Mouse (Mus musculus) hindbrain, postnatal 0 days (tissue): ENCODE results near the gene 1810043G02Rik. TPM values are rescaled to one million over a fixed set of nuclear protein-coding genes. Genes with fewer than 3 reads are reported as not detected.
A peak's percentile ranks its signal among the peaks of the same experiment; 100 is the strongest.

Experiments
- ATAC-seq: fragments of 200-750 bp; cut with Nextera tagmentation; 2 replicates; pipeline ENCODE4 v1.8.0; 2017; ENCODE audit warnings: mild to moderate bottlenecking, moderate TSS enrichment, moderate library complexity
- DNase-seq: peaks from one replicate; pipeline ENCODE4 v3.0.0-alpha.2; 2015; ENCODE audit warnings: low spot score
- H3K27ac ChIP-seq: fragments of 300-500 bp; sonication (generic); 2 replicates; pipeline ENCODE4 v1.5.1; 2014; ENCODE audit warnings: mild to moderate bottlenecking
- H3K27me3 ChIP-seq: fragments of 300-500 bp; sonication (generic); 2 replicates; pipeline ENCODE4 v1.6.1; 2014; ENCODE audit warnings: low read length, mixed read lengths; ENCODE audit not compliant: insufficient read depth
- H3K36me3 ChIP-seq: fragments of 300-500 bp; sonication (generic); 2 replicates; pipeline ENCODE4 v1.6.1; 2014; ENCODE audit warnings: low read length, mixed read lengths; ENCODE audit not compliant: insufficient read depth
- H3K4me1 ChIP-seq: fragments of 300-500 bp; sonication (generic); 2 replicates; pipeline ENCODE4 v1.6.1; 2014; ENCODE audit warnings: antibody characterized with exemption, low read length, mixed read lengths; ENCODE audit not compliant: insufficient read depth
- H3K4me2 ChIP-seq: fragments of 300-500 bp; sonication (generic); 2 replicates; pipeline ENCODE4 v1.6.1; 2014; ENCODE audit warnings: low read depth, mild to moderate bottlenecking, low read length, moderate library complexity, mixed read lengths
- H3K4me3 ChIP-seq: fragments of 300-500 bp; sonication (generic); 2 replicates; pipeline ENCODE4 v1.5.1; 2014; ENCODE audit warnings: low read length
- H3K9ac ChIP-seq: fragments of 300-500 bp; sonication (generic); replicated peaks from 2 replicates; pipeline ENCODE4 v1.6.1; 2014; ENCODE audit warnings: mild to moderate bottlenecking, low read length, moderate library complexity, mixed read lengths
- H3K9me3 ChIP-seq: fragments of 300-500 bp; sonication (generic); 2 replicates; pipeline ENCODE4 v1.6.1; 2016; ENCODE audit warnings: low read length, mixed read lengths
- CTCF ChIP-seq: IDR thresholded peaks from 2 replicates; pipeline ENCODE4 v1.5.1; 2016; ENCODE audit warnings: antibody characterized with exemption, control low read depth, low read depth
- WGBS: fragments of 180-500 bp; shearing (Covaris S2); extraction: QIAGEN DNeasy Blood & Tissue Kit; methylation state at CpG from one replicate; pipeline ENCODE4 v1.1.7; 2014; 5-methylcytosine and 5-hydroxymethylcytosine counted together
- polyA plus RNA-seq: library from polyadenylated mRNA; unstranded; fragments of >200 nt; fragmentation: Nextera tagmentation; extraction: Ambion mirVana; gene quantifications from 2 replicates; pipeline ENCODE4 v1.2.1, GENCODE M21; 2015
- total RNA-seq: library from RNA; depleted of rRNA; stranded (reverse); fragments of >200 nt; gene quantifications from 2 replicates; pipeline ENCODE4 v1.2.3, GENCODE M21; 2014

The 1810043G02Rik gene
- total and polyA plus RNA-seq, 2 experiments from 2014 or later = 58.5 to 75.7 TPM

DNA sequence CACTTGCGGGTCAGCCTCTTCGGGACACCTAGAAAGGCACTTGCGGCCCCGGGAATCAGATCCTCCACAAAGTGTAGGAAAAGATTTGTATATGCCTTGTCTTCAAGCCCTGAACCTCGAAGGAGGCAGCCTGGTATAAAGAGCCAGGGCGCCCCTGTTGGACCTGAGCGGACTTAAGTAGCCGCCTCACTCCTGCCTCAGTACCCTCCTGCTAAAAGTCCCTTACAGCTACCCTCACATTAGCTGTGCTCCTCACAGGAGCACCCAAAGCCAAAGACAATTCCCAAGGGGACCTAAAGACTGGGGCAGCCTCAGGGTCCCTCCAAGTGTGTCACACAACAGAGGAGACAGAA, 8.4 kb upstream of the 1810043G02Rik start:
- H3K4me3 ChIP-seq = peak overlapping the region; percentile 35
- DNase-seq = no peak

DNA sequence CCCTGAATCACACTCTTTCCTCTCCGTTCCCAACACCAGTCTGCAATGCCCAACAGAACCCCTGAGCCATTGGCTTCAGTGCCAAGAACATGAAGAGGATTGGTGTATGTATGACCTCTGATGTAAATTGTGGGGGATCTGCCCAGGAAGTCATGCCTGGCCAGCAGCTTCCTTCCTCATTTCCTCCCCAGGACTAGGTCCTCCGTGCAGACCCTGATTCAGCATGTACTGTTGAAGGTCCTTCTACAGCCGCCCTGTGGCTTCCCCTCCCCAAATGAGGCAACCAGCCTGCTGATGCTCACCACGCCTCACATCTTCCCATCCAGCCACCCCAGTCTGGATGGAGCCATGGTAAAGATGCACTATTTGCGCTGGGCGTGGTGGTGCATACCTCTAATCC, 7.8 kb upstream of the 1810043G02Rik start, which contains the start of gene Trpm2:
Gene Trpm2, minus strand, starts transcription at position 83 of the 400 bp plus-strand sequence.
- H3K9ac ChIP-seq = peak within 1 kb of the TSS; percentile 40
- no peaks in the 10 kb centered on the region for H3K9me3 ChIP-seq
- 90% methylated on average over 6 of the region's 6 CpGs for WGBS
- peak within 1 kb of the TSS; percentile 75 for H3K4me2 ChIP-seq
- ATAC-seq (no peak), DNase-seq (no peak)
- no peak for TF ChIP-seq CTCF
- no peak within 1 kb of the TSS for H3K27ac ChIP-seq
- peaks cover 5% of the 10 kb centered on the region; the same call in 1 of the 2 replicates for H3K4me1 ChIP-seq
- 0 out of 2 replicates have a peak, but pooled peaks cover 3% of the 10 kb centered on the region for H3K27me3 ChIP-seq
- peak within 1 kb of the TSS; percentile 35 for H3K4me3 ChIP-seq
- H3K36me3 ChIP-seq = no peaks in the 10 kb centered on the region

More for the DNA sequence above, 8.4 kb upstream of the 1810043G02Rik start:
- Histone ChIP-seq H3K9ac (peak overlapping the region; percentile 40), H3K4me2 (peak overlapping the region; percentile 75), H3K4me1 (peaks cover 5% of the 10 kb centered on the region; the same call in 1 of the 2 replicates), H3K9me3 (no peaks in the 10 kb centered on the region), H3K27ac (no peak overlapping the region), H3K27me3 (0 out of 2 replicates have a peak, but pooled peaks cover 3% of the 10 kb centered on the region), H3K36me3 (no peaks in the 10 kb centered on the region)
- 0 out of 2 replicates have a peak, but pooled peaks have one; percentile 6 for TF ChIP-seq CTCF
- ATAC-seq = peak; percentile 27; the same call in 1 of the 2 replicates
- 13% methylated on average over 8 of the region's 8 CpGs for WGBS

DNA sequence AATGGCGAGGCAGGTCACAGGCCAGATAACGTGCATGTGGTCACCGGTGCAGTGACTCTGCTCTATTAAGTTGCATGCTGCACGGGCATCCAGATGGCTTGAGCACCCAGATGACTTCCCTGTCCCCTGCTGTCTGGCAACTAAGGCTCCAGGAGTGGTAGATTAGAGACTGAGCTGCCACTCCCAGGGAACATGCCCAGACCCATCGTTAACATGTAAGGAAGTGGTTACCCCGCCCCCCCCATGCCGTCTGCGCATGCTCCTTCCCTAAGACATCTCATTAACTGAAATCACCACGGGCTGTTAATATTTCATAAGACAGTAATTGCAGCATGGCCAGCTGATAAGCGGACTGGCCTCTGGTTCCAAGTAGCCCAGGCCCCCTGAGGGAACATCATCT, 7.1 kb upstream of the 1810043G02Rik start:
- Histone ChIP-seq H3K36me3 (no peaks in the 10 kb centered on the region), H3K27me3 (0 out of 2 replicates have a peak, but pooled peaks cover 3% of the 10 kb centered on the region), H3K9me3 (no peaks in the 10 kb centered on the region), H3K27ac (no peak overlapping the region), H3K4me2 (no peak overlapping the region), H3K4me1 (peaks cover 5% of the 10 kb centered on the region; the same call in 1 of the 2 replicates), H3K9ac (no peak overlapping the region), H3K4me3 (no peak overlapping the region)
- DNase-seq (no peak), ATAC-seq (no peak)
- TF ChIP-seq CTCF = no peak
- WGBS = 78% methylated on average over 10 of the region's 10 CpGs

DNA sequence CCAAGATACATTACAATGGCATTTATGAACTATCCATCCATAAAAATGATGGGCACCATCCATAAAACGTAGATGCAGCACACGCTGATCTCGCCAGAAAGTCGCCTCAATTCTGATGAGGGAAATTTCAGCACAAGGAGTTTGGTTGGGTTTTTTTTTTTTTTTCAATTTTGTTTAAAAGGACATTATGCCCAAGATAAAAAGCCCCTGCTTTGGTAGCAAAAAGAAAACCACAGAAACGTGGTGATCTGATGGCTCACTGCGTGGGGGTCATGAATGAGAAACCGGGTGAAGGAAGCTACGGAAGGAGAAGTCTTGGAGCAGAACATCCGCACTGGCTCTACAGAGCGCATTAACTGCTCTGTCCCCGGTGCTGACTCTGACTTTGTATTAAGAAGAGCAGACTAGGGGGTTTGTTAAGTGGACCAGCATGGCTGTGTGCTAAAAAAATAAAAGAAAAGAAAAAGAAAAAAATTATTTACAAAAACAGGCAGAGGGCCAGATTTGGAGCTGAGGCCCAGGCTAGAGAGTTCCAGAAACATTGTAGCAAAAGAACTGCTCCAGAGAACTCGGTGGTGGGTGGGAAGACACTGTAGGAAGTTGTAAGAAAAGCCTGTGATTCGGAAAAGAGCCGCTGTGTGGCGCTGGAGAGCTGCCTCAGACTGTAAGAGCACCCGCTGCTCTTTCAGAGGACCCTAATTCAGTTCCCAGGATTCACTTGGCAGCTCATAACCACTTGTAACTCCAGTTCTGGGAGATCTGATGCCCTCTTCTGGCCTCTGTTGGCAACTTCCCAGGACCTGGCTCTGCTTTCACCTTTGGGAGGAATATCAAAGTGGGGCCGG, 6.4 kb upstream of the 1810043G02Rik start:
- TF ChIP-seq CTCF = peak; percentile 23; the same call in 1 of the 2 replicates
- no peaks in the 10 kb centered on the region for H3K36me3 ChIP-seq
- ATAC-seq (no peak), DNase-seq (peak; percentile 45)
- no peak overlapping the region for H3K4me2 ChIP-seq
- WGBS = 63% methylated on average over 17 of the region's 17 CpGs
- no peak overlapping the region for H3K27ac ChIP-seq
- peaks cover 5% of the 10 kb centered on the region; the same call in 1 of the 2 replicates for H3K4me1 ChIP-seq
- H3K9me3 ChIP-seq = no peaks in the 10 kb centered on the region
- H3K27me3 ChIP-seq = 0 out of 2 replicates have a peak, but pooled peaks cover 3% of the 10 kb centered on the region
- H3K4me3 ChIP-seq = no peak overlapping the region
- no peak overlapping the region for H3K9ac ChIP-seq

DNA sequence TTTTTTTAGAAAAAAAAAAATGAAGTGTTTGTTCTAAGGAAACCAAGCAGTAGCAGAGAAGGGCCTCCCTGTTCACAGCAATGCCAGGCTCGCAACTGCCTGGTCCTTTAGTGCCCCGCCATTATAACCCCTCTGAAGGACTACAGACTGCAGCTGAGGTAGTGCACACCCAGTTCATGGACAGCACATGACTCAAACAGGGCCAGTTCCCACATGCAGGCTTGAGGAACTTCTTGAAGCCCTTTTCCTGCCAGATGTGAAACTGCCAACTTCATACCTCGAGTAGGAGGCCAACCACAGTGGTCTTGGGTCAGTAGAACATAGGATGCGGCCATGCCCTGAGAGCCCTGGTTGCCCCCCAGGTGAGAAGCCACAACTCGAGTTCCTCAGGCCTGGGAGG, 4.0 kb upstream of the 1810043G02Rik start:
- DNase-seq = no peak
- 72% methylated on average over 5 of the region's 5 CpGs for WGBS
- no peak for ATAC-seq
- Histone ChIP-seq H3K36me3 (no peaks in the 10 kb centered on the region), H3K9me3 (no peaks in the 10 kb centered on the region), H3K4me2 (no peak overlapping the region), H3K27ac (no peak overlapping the region), H3K4me3 (no peak overlapping the region), H3K4me1 (peaks cover 5% of the 10 kb centered on the region; the same call in 1 of the 2 replicates), H3K9ac (no peak overlapping the region), H3K27me3 (no peaks in the 10 kb centered on the region)
- no peak for TF ChIP-seq CTCF

DNA sequence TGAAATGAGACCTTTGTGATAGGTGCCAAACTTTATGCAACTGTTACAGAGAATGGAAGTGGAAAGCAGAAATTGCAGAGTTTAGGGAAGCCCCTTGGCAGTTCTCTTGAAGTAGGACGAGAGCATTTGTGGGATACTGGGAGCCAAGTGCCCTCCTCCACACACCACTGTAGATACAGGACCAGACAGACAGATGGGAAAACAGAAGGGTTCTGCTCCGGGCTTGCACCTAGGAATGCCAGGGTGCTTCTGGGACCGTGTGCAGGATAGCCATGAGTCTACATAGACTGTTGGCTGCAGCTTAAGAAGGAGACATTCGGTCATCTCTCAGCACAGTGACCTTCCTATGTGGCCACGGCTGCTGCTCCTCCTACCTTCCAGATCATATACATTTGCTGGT, 3.5 kb upstream of the 1810043G02Rik start:
- Histone ChIP-seq H3K36me3 (no peaks in the 10 kb centered on the region), H3K4me3 (no peak overlapping the region), H3K9ac (no peak overlapping the region), H3K9me3 (no peaks in the 10 kb centered on the region), H3K27me3 (no peaks in the 10 kb centered on the region), H3K27ac (no peak overlapping the region), H3K4me2 (no peak overlapping the region), H3K4me1 (peaks cover 6% of the 10 kb centered on the region; the same call in 1 of the 2 replicates)
- no peak for TF ChIP-seq CTCF
- whole genome bisulfite sequencing = 71% methylated on average over 5 of the region's 5 CpGs
- ATAC-seq (no peak), DNase-seq (no peak)
